Mouse (Mus musculus) ovary, adult 2 months (tissue): ENCODE measurements around the gene Myf6. TPM values are rescaled to one million over a fixed set of nuclear protein-coding genes. Genes with fewer than 3 reads are reported as not detected.

ENCODE experiments used
- polyA plus RNA-seq: library from polyadenylated mRNA; depleted of rRNA; stranded (reverse); fragments of >200 nt; gene quantifications from 2 replicates; pipeline ENCODE4 v1.2.3, GENCODE M21; 2012; rRNA removed

Myf6 gene
- not detected in 2 replicates for polyA plus RNA-seq

DNA sequence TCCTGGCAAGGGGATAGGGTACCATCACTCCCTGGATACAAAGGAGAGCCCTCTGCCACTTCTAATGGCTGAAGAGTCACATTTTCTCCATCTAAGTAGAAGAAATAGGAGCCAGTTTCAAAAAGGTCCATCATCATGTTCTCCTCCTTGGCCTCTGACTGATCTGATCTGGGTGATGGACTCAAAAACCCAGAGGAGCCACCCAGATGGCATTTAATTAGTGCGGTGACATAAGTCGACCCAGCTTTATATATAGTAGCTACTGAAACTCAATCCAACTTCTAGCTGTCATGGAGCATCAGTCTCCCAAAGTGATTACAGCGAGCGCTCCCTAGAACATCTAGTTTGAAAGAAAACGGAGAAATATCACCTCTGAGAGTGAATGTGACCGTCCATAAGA, at the start of gene Myf6:
Gene Myf6, minus strand, starts transcription at position 170 of the 400 bp plus-strand sequence.

DNA sequence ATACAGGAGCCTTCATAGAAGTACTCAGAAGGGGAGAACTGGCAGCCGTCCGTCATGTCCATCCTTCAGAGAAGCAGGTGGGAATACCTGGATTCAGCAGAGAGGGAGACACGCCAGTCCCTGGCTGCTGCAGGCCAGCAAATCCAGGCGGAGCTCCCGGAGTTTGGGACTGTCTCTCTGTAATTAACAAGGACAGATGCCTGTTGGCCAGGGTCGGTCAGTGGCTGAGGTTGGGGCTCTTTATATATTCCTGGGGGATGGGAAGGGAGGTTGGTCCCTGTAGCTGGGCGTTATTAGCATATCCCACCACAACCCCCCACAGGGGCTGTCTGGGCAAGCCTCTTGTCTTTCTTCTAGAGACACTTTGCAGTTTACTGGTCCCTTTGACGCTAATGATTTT, 8.7 kb downstream of the Myf6 start, which contains the start of gene Myf5:
Gene Myf5, minus strand, starts transcription at position 265 of the 400 bp plus-strand sequence.

Other genes with a start within 250 kb of the Myf6 start
- gene Lin7a, start 223.1 kb downstream of the Myf6 start, polyA plus RNA-seq, result 0.15 and 0.16 TPM in 2 replicates
- 1.4 and 1.8 TPM in 2 replicates for gene Myf5, start 8.6 kb downstream of the Myf6 start, polyA plus RNA-seq
- gene Ptprq, start 225.3 kb upstream of the Myf6 start, polyA plus RNA-seq, result 0.37 and 0.43 TPM in 2 replicates